Mouse (Mus musculus) spleen, adult 2 months (tissue): ENCODE measurements around the gene Sclt1. TPM values are rescaled to one million over a fixed set of nuclear protein-coding genes. Genes with fewer than 3 reads are reported as not detected.
A peak's percentile ranks its signal among the peaks of the same experiment; 100 is the strongest.

Source experiments
- DNase-seq, 2 experiments: peaks; one replicate each; pipeline versions ENCODE4 v3.0.0 to v3.0.0-alpha.2; 2012 to 2021; ENCODE audit warnings: low spot score in 2 of 2, low read depth in 1 of 2
- H3K27ac ChIP-seq: fragments of 200-500 bp; 2 replicates; pipeline ENCODE4 v1.5.1; 2012; ENCODE audit warnings: low read length, inconsistent platforms; ENCODE audit not compliant: insufficient read depth
- H3K27me3 ChIP-seq: fragments of 200-500 bp; 2 replicates; pipeline ENCODE4 v1.6.1; 2012; ENCODE audit warnings: mild to moderate bottlenecking, moderate library complexity, low read length, inconsistent platforms; ENCODE audit not compliant: control insufficient read depth, insufficient read depth
- H3K36me3 ChIP-seq: fragments of 200-500 bp; 2 replicates; pipeline ENCODE4 v1.6.1; 2012; ENCODE audit warnings: mild to moderate bottlenecking, low read length, inconsistent platforms; ENCODE audit not compliant: control insufficient read depth, insufficient read depth
- H3K4me1 ChIP-seq: fragments of 200-500 bp; 2 replicates; pipeline ENCODE4 v1.6.1; 2011; ENCODE audit warnings: inconsistent platforms; ENCODE audit not compliant: control insufficient read depth, insufficient read depth, insufficient read length
- H3K4me3 ChIP-seq: fragments of 200-500 bp; 2 replicates; pipeline ENCODE4 v1.5.1; 2011; ENCODE audit warnings: mild to moderate bottlenecking, inconsistent platforms; ENCODE audit not compliant: insufficient read depth, insufficient read length; ENCODE audit errors: extremely low read depth
- CTCF ChIP-seq: fragments of 200-500 bp; IDR thresholded peaks from 2 replicates; pipeline ENCODE4 v1.5.1; 2011; ENCODE audit warnings: mild to moderate bottlenecking, inconsistent platforms; ENCODE audit not compliant: insufficient read depth, insufficient read length, insufficient replicate concordance; ENCODE audit errors: extremely low read depth
- POLR2A ChIP-seq: fragments of 200-500 bp; IDR thresholded peaks from 2 replicates; pipeline ENCODE4 v1.6.1; 2011; ENCODE audit warnings: low read depth, low read length, inconsistent platforms
- WGBS: fragments of 180-500 bp; shearing (Covaris S2); methylation state at CpG from one replicate; pipeline ENCODE4 v1.1.7; 2018; 5-methylcytosine and 5-hydroxymethylcytosine counted together
- polyA plus RNA-seq: library from polyadenylated mRNA; depleted of rRNA; stranded (reverse); fragments of >200 nt; gene quantifications from 2 replicates; pipeline ENCODE4 v1.2.3, GENCODE M21; 2012; rRNA removed

The Sclt1 gene
- polyA plus RNA-seq, 1 experiment, result 4.0 TPM

DNA sequence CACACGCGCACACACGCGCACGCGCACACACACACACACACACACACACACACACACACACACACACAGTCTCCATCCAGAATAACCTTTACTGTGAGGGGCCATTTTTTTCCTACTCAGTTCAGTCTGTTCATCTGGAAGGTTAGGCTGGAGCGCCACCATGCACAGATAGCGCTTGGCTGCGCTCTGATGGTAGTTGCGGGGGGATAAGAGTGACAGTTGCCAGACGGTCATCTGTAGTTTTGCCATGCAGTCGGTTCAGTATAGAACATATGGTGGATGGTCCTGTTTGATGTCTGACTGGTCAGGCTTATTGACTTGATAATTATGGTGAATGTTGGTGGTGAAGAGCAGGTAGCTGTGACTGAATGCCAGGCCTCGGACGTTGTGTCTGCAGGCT, 159.2 kb downstream of the Sclt1 start:
- Histone ChIP-seq H3K27me3 (no peaks in the 10 kb centered on the region), H3K36me3 (no peaks in the 10 kb centered on the region), H3K4me1 (peaks cover 19% of the 10 kb centered on the region; the same call in 1 of the 2 replicates), H3K4me3 (no peak overlapping the region), H3K27ac (no peak overlapping the region)
- no peak for TF ChIP-seq POLR2A
- no peak for TF ChIP-seq CTCF
- no peak for DNase-seq
- WGBS, result 94% methylated on average over 14 of the region's 14 CpGs

DNA sequence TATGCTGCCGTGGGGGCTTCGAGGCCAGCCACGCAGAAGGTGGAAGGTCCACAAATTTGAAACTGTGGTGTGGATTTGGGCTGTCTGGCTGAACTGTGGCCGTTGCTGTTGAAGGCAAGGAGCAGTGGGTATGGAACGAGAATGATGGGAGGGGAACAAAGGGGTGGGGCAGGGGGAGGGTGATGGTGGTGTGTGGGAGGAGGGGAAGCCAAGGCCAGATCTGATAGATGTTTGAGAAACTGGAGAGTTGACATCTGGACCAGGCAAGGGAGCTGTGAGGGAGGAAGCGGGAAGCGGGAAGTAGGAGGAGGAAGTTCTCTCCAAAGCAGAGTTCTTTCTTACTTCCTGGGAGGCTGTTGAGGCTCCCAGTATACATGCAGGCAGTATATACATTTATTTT, 160.1 kb downstream of the Sclt1 start:
- Histone ChIP-seq H3K4me1 (peaks cover 19% of the 10 kb centered on the region; the same call in 1 of the 2 replicates), H3K36me3 (no peaks in the 10 kb centered on the region), H3K27ac (no peak overlapping the region), H3K27me3 (no peaks in the 10 kb centered on the region), H3K4me3 (no peak overlapping the region)
- no peak for DNase-seq
- TF ChIP-seq POLR2A (no peak), CTCF (no peak)
- WGBS, result 80% methylated on average over 7 of the region's 7 CpGs

DNA sequence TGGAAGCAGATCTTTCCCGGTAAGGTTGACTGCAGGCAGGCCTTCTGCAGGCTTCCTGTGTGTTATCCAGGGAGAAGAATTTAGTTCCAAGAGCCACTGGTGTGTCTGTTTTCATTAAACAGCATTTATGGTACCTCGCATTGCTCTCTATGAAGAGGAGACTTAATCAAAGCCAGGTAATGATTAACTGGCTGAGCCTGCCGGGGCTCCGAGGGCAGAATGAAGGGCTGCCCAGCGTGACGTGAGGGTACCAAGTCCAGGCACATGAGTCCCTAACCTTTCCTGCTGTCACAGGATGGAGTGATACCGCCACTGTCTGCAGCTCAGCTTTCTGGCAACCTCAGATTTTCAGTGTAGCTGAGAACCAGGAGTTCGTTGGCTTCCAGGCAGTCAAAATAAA, 160.9 kb downstream of the Sclt1 start:
- DNase-seq, result no peak
- Histone ChIP-seq H3K4me3 (no peak overlapping the region), H3K27me3 (no peaks in the 10 kb centered on the region), H3K4me1 (peaks cover 19% of the 10 kb centered on the region; the same call in 1 of the 2 replicates), H3K27ac (no peak overlapping the region), H3K36me3 (no peaks in the 10 kb centered on the region)
- WGBS, result 92% methylated on average over 8 of the region's 8 CpGs
- TF ChIP-seq POLR2A, result no peak
- no peak for TF ChIP-seq CTCF

DNA sequence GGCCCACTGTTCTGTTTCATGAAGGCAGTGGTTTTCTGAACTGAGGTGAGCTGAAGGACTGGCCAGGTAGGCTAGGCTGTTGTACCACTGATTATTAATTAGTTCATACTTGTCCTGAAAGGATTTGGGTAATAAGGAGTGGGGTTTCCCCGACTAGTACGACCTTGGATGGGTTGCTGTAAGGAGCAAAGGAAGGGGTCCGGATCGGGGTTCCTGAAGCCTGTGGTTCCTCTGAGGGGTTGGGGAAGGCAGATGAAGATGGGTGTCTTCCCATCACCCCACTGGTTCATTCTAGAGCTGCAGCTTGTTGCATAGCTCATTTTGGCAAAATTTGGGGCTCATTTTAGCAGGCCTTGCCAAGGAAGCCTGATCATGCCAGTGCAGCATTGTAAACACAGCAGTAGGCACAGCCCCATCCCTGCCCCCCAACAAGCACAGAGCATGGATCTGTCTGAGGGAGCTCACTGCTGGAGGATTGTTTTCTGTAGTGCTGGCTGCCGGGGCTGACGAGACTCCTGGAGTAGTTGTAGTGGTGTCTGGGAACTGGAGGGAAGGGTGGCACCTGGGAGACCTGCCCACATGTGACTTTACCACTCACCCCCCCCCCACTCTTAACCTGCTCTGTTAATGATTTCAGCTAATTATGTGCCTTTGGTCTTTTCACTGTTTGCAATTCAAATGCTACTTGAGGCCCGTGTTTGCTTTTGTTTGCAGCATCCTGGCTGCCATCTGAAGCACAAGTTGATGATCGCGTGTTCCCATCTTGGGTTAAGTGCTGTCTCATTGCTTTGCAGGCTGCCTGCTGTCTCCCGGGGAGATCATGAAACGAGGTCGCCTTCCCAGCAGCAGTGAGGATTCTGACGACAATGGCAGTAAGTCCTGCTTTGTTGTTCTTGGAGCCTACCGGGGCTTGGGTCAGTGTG, 161.7 kb downstream of the Sclt1 start:
- 86% methylated on average over 14 of the region's 14 CpGs for WGBS
- Histone ChIP-seq H3K36me3 (no peaks in the 10 kb centered on the region), H3K4me1 (peaks cover 19% of the 10 kb centered on the region; the same call in 1 of the 2 replicates), H3K4me3 (no peak overlapping the region), H3K27ac (no peak overlapping the region), H3K27me3 (no peaks in the 10 kb centered on the region)
- TF ChIP-seq CTCF (no peak), POLR2A (no peak)
- no peak for DNase-seq

DNA sequence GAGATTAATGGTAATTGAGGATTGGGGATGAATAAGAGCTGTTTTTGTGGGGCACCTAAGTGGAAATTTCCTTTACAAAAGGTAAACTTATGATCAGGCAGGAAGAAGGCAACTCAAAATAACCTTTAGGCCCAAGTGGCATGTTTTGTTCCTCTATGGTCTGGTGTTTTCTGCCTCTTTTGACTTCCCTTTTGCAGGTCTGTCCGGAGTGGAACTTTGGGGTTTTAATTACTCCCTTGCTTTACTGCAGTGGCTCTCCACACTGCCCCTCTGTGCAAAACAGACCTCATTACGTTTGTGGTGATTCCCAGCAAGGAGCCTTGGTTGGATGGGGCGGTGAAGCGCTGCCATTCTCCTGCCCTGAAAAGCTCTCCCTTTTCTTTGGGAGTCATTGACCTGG, 162.4 kb downstream of the Sclt1 start:
- 56% methylated on average over 4 of the region's 4 CpGs for WGBS
- Histone ChIP-seq H3K4me3 (no peak overlapping the region), H3K4me1 (peaks cover 19% of the 10 kb centered on the region; the same call in 1 of the 2 replicates), H3K27me3 (no peaks in the 10 kb centered on the region), H3K27ac (peak overlapping the region; percentile 61), H3K36me3 (no peaks in the 10 kb centered on the region)
- no peak for TF ChIP-seq POLR2A
- no peak for TF ChIP-seq CTCF
- DNase-seq, result no peak

DNA sequence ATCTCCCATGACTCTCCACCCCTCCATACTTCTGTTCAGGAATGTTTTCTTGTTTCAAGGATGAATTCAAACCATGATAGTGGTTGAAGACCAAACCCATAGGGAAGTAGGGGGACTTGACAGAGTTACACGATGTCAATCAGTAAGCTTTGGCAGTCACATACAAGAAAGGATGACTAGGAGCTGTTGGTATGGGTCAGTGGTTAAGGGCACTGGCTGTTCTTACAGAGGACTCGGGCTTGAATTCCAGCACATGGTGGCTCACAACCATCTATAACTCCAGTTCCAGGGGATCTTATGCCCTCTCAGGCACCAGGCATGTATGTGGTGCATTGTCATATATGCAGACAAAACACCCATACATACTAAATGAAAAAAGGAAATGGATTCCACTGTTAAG, 165.1 kb downstream of the Sclt1 start:
- peaks cover 22% of the 10 kb centered on the region; the same call in 1 of the 2 replicates for H3K4me1 ChIP-seq
- H3K36me3 ChIP-seq, result no peaks in the 10 kb centered on the region
- no peak overlapping the region for H3K27ac ChIP-seq
- no peaks in the 10 kb centered on the region for H3K27me3 ChIP-seq
- 82% methylated on average over 2 of the region's 2 CpGs for WGBS
- H3K4me3 ChIP-seq, result no peak overlapping the region
- no peak for TF ChIP-seq CTCF
- no peak for TF ChIP-seq POLR2A
- no peak for DNase-seq

Other genes starting within 250 kb of the Sclt1 start
- 11.3 and 16.3 TPM in 2 replicates for gene Jade1, start 186.8 kb downstream of the Sclt1 start, polyA plus RNA-seq
- 0.41 and 0.76 TPM in 2 replicates for gene D3Ertd751e, start 97 bp upstream of the Sclt1 start, polyA plus RNA-seq